Comparison of ENCODE assay signal across 13 mouse cellular contexts in genomic region chr7:45149545-45149944, GRCm38 (mm10). TPM values are rescaled to one million over a fixed set of nuclear protein-coding genes. Genes with fewer than 3 reads are reported as not detected.
DNase-seq lines count a peak whose midpoint lies in the region; ATAC-seq and TF ChIP-seq lines count a peak whose summit lies in the region.
"Had no signal": no experiment of that assay in that cellular context is flagged by ENCODE, and none has a peak within 500 bp of the region (broad histone marks: within the 10 kb centered on the region; RNA-seq: fewer than 3 reads in every experiment).

No protein-coding gene starts in this region.

- H3K4me3 ChIP-seq in lung, embryonic 14.5 days (ENCODE audit: low read depth, low read length) = no peak overlapping the region
- H3K4me3 ChIP-seq in lung, adult 2 months (replicated peaks; ENCODE audit: extremely low read depth, low read depth, low read length) = no peak overlapping the region
- H3K4me3 ChIP-seq in stomach, embryonic 14.5 days (ENCODE audit: low read depth, low read length) = no peak overlapping the region
- H3K4me3 ChIP-seq: limb, embryonic 12.5 days had no signal

- H3K4me2 ChIP-seq in lung, embryonic 14.5 days = no peak overlapping the region
- no peak overlapping the region for H3K4me2 ChIP-seq in stomach, embryonic 14.5 days (replicated peaks; ENCODE audit: low read depth, low read length)
- H3K4me2 ChIP-seq: limb, embryonic 12.5 days had no signal

- no peaks in the 10 kb centered on the region for H3K27me3 ChIP-seq in lung, embryonic 14.5 days (ENCODE audit: insufficient read depth, low read length)
- H3K27me3 ChIP-seq in stomach, embryonic 14.5 days (ENCODE audit: control insufficient read depth, insufficient read depth, low read length) = no peaks in the 10 kb centered on the region
- H3K27me3 ChIP-seq: limb, embryonic 12.5 days had no signal

- no peaks in the 10 kb centered on the region for H3K9me3 ChIP-seq in lung, embryonic 14.5 days (ENCODE audit: low read depth, low read length)
- no peaks in the 10 kb centered on the region for H3K9me3 ChIP-seq in stomach, embryonic 14.5 days (ENCODE audit: control insufficient read depth, low read depth, low read length)
- H3K9me3 ChIP-seq: limb, embryonic 12.5 days had no signal

- H3K9ac ChIP-seq in lung, embryonic 14.5 days = no peak overlapping the region
- H3K9ac ChIP-seq in stomach, embryonic 14.5 days (replicated peaks; ENCODE audit: low read depth, low read length) = no peak overlapping the region

- H3K4me1 ChIP-seq in lung, embryonic 14.5 days (ENCODE audit: insufficient read depth) = peaks cover 19% of the 10 kb centered on the region
- peaks cover 6% of the 10 kb centered on the region for H3K4me1 ChIP-seq in lung, adult 2 months (ENCODE audit: control insufficient read depth, insufficient read depth, low read length)
- peaks cover 23% of the 10 kb centered on the region; the same call in 1 of the 2 replicates for H3K4me1 ChIP-seq in stomach, embryonic 14.5 days (ENCODE audit: control insufficient read depth, insufficient read depth, low read length)

- DNase-seq in gastrocnemius, adult 18-20 months (ENCODE audit: low spot score) = peak; percentile 35
- no peak for DNase-seq in gastrocnemius, adult 8-10 months (ENCODE audit: low spot score in 2 of 2)
- peak; percentile 72 for DNase-seq in lung, embryonic 14.5 days
- no peak for DNase-seq in lung, adult 2 months
- peak; percentile 67 for DNase-seq in kidney, postnatal 14 days
- no peak for DNase-seq in thymus, postnatal 14 days
- DNase-seq in layer of hippocampus, adult 8-10 months (ENCODE audit: low spot score in 2 of 2) = no peak
- DNase-seq: adrenal gland, adult 2 months had no signal

- WGBS in lung, embryonic 14.5 days = 44% methylated on average over 6 of the region's 6 CpGs
- 65% methylated on average over 6 of the region's 6 CpGs for WGBS in lung, adult 2 months
- 53% methylated on average over 6 of the region's 6 CpGs for WGBS in stomach, embryonic 14.5 days

- no peak for TF ChIP-seq POLR2A in lung, adult 2 months (IDR thresholded peaks at IDR 0.05; ENCODE audit: borderline replicate concordance, extremely low read depth, low read depth, low read length)

- peak overlapping the region; percentile 15; the same call in 1 of the 2 replicates for H3K27ac ChIP-seq in lung, embryonic 14.5 days (ENCODE audit: low read depth)
- H3K27ac ChIP-seq in stomach, embryonic 14.5 days (ENCODE audit: low read length) = peak overlapping the region; percentile 89; the same call in 1 of the 2 replicates
- H3K27ac ChIP-seq: hindbrain, postnatal 0 days had no signal

- peaks cover 32% of the 10 kb centered on the region; the same call in 1 of the 2 replicates for H3K36me3 ChIP-seq in lung, embryonic 14.5 days (ENCODE audit: insufficient read depth)
- peaks cover 16% of the 10 kb centered on the region for H3K36me3 ChIP-seq in stomach, embryonic 14.5 days (ENCODE audit: control insufficient read depth, insufficient read depth, low read length)

- peak; percentile 6; the same call in 1 of the 2 replicates for ATAC-seq in lung, embryonic 14.5 days (ENCODE audit: insufficient read depth)
- ATAC-seq in stomach, embryonic 14.5 days (ENCODE audit: insufficient number of reproducible peaks, insufficient read depth, low FRiP score, low read depth) = no peak
- ATAC-seq: hindbrain, postnatal 0 days had no signal

- no peak for TF ChIP-seq CTCF in lung, embryonic 14.5 days (IDR thresholded peaks at IDR 0.05; ENCODE audit: low read depth)
- TF ChIP-seq CTCF in lung, adult 2 months (IDR thresholded peaks at IDR 0.05; ENCODE audit: insufficient read depth, low read length) = no peak

RNA-seq across cellular contexts. Expression of gene Pih1d1, which starts 4.6 kb away (rescaled TPM):
- total RNA-seq in gastrocnemius, adult 18-20 months (2021) = 10 to 100 TPM; 34.2 to 34.5 TPM
- total RNA-seq in gastrocnemius, adult 8-10 months (2022) = 10 to 100 TPM; 34.6 to 42.1 (median 38.3) TPM
- polyA plus RNA-seq in lung, embryonic 14.5 days (2014; fragmentation: Nextera tagmentation; extraction: Ambion mirVana) = 110 and 112 TPM in 2 replicates
- 46.9 and 50.1 TPM in 2 replicates for polyA plus RNA-seq in lung, adult 2 months (2012; rRNA removed)
- polyA plus RNA-seq in stomach, embryonic 14.5 days (2014; fragmentation: Nextera tagmentation; extraction: Ambion mirVana) = 103 and 114 TPM in 2 replicates
- 10 to 100 TPM; 37.5 to 56.7 (median 46.3) TPM for total RNA-seq in layer of hippocampus, adult 8-10 months (2022)

RNA-seq across cellular contexts. Expression of gene Aldh16a1, which starts 4.8 kb away (rescaled TPM):
- total RNA-seq in gastrocnemius, adult 18-20 months (2021) = 10 to 100 TPM; 10.6 to 12.8 TPM
- 10 to 100 TPM; 10.4 to 16.9 (median 13.7) TPM for total RNA-seq in gastrocnemius, adult 8-10 months (2022)
- polyA plus RNA-seq in lung, embryonic 14.5 days (2014; fragmentation: Nextera tagmentation; extraction: Ambion mirVana) = 52.1 and 52.9 TPM in 2 replicates
- polyA plus RNA-seq in lung, adult 2 months (2012; rRNA removed) = 48.6 and 58.5 TPM in 2 replicates
- 43.4 and 54.1 TPM in 2 replicates for polyA plus RNA-seq in stomach, embryonic 14.5 days (2014; fragmentation: Nextera tagmentation; extraction: Ambion mirVana)
- 10 to 100 TPM; 16.9 to 18.6 (median 17.6) TPM for total RNA-seq in layer of hippocampus, adult 8-10 months (2022)

RNA-seq across cellular contexts. Expression of gene Flt3l, which starts 13.3 kb away (rescaled TPM):
- total RNA-seq in gastrocnemius, adult 18-20 months (2021) = 1 to 10 TPM; 1.8 to 3.0 TPM
- total RNA-seq in gastrocnemius, adult 8-10 months (2022) = 1 to 10 TPM in 3 of 4 experiments, under 1 TPM in 1; 0.94 to 2.7 (median 2.3) TPM
- polyA plus RNA-seq in lung, embryonic 14.5 days (2014; fragmentation: Nextera tagmentation; extraction: Ambion mirVana) = 0.72 and 1.1 TPM in 2 replicates
- polyA plus RNA-seq in lung, adult 2 months (2012; rRNA removed) = 151 and 195 TPM in 2 replicates
- polyA plus RNA-seq in stomach, embryonic 14.5 days (2014; fragmentation: Nextera tagmentation; extraction: Ambion mirVana) = 2.1 and 2.9 TPM in 2 replicates
- total RNA-seq in layer of hippocampus, adult 8-10 months (2022) = 10 to 100 TPM; 10.0 to 12.0 (median 10.4) TPM

RNA-seq across cellular contexts. Expression of gene Gm45713, which starts 13.5 kb away (rescaled TPM):
- total RNA-seq in gastrocnemius, adult 18-20 months (2021) = 1 to 10 TPM in 1 of 2 experiments, not detected in 1; 1.2 TPM
- total RNA-seq in gastrocnemius, adult 8-10 months (2022) = not detected
- polyA plus RNA-seq in lung, embryonic 14.5 days (2014; fragmentation: Nextera tagmentation; extraction: Ambion mirVana) = 1.2 and 1.4 TPM in 2 replicates
- 3.1 TPM in 2 replicates for polyA plus RNA-seq in lung, adult 2 months (2012; rRNA removed)
- 0.65 and 0.83 TPM in 2 replicates for polyA plus RNA-seq in stomach, embryonic 14.5 days (2014; fragmentation: Nextera tagmentation; extraction: Ambion mirVana)
- not detected for total RNA-seq in layer of hippocampus, adult 8-10 months (2022)
- total RNA-seq: adrenal gland, adult 2 months; hindbrain, postnatal 0 days; megakaryocyte-erythroid progenitor cell, adult 5-6 weeks had no signal
- polyA plus RNA-seq: limb, embryonic 12.5 days; neural tube, embryonic 14.5 days had no signal

RNA-seq across cellular contexts. Expression of gene Slc17a7, which starts 14.2 kb away (rescaled TPM):
- under 1 TPM; 0.14 to 0.17 TPM for total RNA-seq in gastrocnemius, adult 18-20 months (2021)
- total RNA-seq in gastrocnemius, adult 8-10 months (2022) = under 1 TPM; 0.21 to 0.39 (median 0.31) TPM
- polyA plus RNA-seq in lung, embryonic 14.5 days (2014; fragmentation: Nextera tagmentation; extraction: Ambion mirVana) = 0.09 and 0.97 TPM in 2 replicates
- polyA plus RNA-seq in lung, adult 2 months (2012; rRNA removed) = 2.4 and 2.7 TPM in 2 replicates
- 0.20 TPM in 1 of 2 replicates, not detected in the other for polyA plus RNA-seq in stomach, embryonic 14.5 days (2014; fragmentation: Nextera tagmentation; extraction: Ambion mirVana)
- 1,000 to 10,000 TPM; 1,166 to 1,245 (median 1,206) TPM for total RNA-seq in layer of hippocampus, adult 8-10 months (2022)
- total RNA-seq: megakaryocyte-erythroid progenitor cell, adult 5-6 weeks had no signal
- polyA plus RNA-seq: neural tube, embryonic 14.5 days had no signal

Comparison
In these comparisons a context has a peak if more than half of its experiments do, and no peak if none do; other contexts are left out.
1. DNase-seq: peak in gastrocnemius, adult 18-20 months (single experiment), lung, embryonic 14.5 days (single experiment) and kidney, postnatal 14 days (single experiment); none in gastrocnemius, adult 8-10 months (0 of 2), lung, adult 2 months (single experiment), thymus, postnatal 14 days (single experiment) and layer of hippocampus, adult 8-10 months (0 of 2).